Mouse (Mus musculus): Measurements from ENCODE around the gene Ank3.

The Ank3 gene

DNA sequence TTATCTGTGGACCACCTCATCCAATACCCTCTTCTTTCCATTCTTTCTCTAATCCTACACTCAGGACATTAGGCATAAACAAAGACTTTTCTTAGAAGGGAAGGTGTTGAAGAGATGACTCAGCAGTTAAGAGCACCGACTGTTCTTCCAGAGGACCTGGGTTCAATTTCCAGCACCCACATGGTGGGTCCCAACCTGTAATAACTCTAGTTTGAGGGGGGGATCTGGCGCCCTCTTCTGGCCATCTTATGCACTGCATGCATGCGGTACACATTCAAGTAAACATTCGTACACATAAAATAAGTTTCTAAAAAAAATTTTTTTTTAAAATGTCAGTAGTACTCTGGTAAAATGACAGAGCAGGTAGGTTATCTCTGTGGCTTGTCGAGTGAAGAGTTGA is 133.0 kb downstream of the Ank3 start:
- no peak for DNase-seq (ENCODE audit: low read depth, low spot score)
- Histone ChIP-seq H3K27me3 (ENCODE audit: control insufficient read depth, insufficient read depth, low read length, poor library complexity, severe bottlenecking) (peaks cover 2% of the 10 kb centered on the region; the same call in 1 of the 2 replicates), H3K36me3 (ENCODE audit: control insufficient read depth, insufficient read depth, low read length, poor library complexity, severe bottlenecking) (no peaks in the 10 kb centered on the region)

DNA sequence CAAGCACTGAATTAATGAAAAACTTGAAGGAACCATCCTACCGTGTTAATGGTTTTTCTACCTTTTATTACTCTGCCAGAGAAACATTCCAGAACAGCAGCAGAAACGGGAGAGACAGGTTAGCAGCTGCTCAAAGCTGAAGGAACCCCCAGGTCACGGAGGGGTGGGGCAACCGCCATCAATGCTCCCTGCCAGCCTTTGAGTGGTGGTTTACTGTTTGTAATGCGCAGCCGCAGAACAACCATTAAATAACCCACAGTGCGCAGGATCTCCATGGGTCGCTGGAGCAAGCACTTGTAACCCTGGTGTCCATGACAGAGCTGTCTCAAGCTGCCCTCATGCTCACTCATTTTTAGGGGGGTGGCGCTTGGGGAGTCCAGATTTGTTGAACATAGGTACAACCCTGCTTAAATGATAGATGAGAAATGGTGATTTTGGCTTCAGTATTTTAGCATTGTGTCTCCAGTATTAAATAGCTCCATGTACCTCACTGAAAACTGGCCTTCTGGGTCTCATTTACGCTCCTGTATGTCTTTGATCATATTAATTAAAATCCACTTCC is 133.7 kb downstream of the Ank3 start:
- H3K27me3 ChIP-seq (ENCODE audit: control insufficient read depth, insufficient read depth, low read length, poor library complexity, severe bottlenecking), result peaks cover 2% of the 10 kb centered on the region; the same call in 1 of the 2 replicates
- no peak for DNase-seq (ENCODE audit: low read depth, low spot score)

DNA sequence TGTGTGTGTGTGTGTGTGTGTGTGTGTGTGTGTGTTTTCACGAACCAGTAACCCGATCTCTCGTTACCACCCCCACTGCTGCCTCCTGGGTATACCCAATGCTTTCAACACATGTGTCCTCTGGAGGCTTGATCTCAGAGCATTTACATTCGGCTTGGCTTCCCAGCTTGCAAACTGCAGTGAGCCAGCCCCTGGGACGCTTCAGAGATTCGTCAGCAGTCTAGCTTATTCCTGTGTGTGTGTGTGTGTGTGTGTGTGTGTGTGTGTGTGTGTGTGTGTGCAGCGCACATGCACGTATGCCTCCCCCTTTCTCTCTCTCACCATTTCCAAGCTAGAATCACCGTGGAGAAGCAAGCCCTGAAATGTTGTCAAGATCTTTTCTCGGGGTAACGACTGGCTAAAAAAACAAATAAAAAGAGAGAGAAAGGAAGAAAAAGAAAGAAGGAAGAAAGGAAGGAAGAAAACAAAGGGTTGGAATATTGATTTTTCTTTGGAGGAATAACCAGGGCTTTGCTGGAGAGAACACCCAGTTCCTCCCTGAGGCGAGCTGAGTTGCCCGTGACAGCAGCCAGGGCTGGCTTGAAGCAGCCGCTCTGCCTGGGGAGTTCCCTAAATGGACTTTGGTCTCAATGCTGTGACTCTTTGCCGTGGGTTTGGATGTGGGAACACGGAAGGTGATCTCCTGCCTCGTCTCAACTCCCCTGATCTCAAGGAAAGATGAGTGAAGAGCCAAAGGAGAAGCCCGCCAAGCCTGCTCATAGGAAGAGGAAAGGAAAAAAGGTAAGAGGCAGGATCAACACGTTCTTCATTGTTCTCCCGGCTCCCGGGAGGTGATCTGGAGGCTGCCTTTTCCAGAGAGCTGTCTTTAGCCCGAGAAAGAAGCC is 135.2 kb downstream of the Ank3 start:
- DNase-seq (ENCODE audit: low read depth, low spot score), result no peak
- H3K36me3 ChIP-seq (ENCODE audit: control insufficient read depth, insufficient read depth, low read length, poor library complexity, severe bottlenecking), result no peaks in the 10 kb centered on the region
- H3K27me3 ChIP-seq (ENCODE audit: control insufficient read depth, insufficient read depth, low read length, poor library complexity, severe bottlenecking), result peaks cover 2% of the 10 kb centered on the region; the same call in 1 of the 2 replicates

More for the DNA sequence above, 133.7 kb downstream of the Ank3 start:
- no peaks in the 10 kb centered on the region for H3K36me3 ChIP-seq (ENCODE audit: control insufficient read depth, insufficient read depth, low read length, poor library complexity, severe bottlenecking)

DNA sequence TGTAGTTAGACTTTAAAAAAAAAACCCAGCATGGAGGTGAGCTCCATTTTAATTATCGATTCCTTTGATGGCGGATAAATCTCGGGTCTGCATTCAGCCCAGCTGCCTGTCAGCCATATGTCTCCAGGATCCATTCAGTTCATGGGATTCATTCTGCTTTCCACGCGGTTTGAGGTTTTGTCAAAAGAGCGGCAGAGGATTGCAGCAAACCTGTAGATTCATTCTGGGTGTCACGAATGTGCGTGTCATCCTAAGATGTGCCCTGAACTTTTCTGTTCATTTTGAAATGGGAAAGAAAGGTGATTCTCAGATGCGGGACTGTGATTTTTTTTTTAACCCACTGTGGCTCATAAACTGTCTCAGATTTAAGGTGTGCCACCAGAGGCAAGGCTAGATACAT is 136.1 kb downstream of the Ank3 start:
- H3K36me3 ChIP-seq (ENCODE audit: control insufficient read depth, insufficient read depth, low read length, poor library complexity, severe bottlenecking), result no peaks in the 10 kb centered on the region
- no peak for DNase-seq (ENCODE audit: low read depth, low spot score)
- peaks cover 2% of the 10 kb centered on the region; the same call in 1 of the 2 replicates for H3K27me3 ChIP-seq (ENCODE audit: control insufficient read depth, insufficient read depth, low read length, poor library complexity, severe bottlenecking)

DNA sequence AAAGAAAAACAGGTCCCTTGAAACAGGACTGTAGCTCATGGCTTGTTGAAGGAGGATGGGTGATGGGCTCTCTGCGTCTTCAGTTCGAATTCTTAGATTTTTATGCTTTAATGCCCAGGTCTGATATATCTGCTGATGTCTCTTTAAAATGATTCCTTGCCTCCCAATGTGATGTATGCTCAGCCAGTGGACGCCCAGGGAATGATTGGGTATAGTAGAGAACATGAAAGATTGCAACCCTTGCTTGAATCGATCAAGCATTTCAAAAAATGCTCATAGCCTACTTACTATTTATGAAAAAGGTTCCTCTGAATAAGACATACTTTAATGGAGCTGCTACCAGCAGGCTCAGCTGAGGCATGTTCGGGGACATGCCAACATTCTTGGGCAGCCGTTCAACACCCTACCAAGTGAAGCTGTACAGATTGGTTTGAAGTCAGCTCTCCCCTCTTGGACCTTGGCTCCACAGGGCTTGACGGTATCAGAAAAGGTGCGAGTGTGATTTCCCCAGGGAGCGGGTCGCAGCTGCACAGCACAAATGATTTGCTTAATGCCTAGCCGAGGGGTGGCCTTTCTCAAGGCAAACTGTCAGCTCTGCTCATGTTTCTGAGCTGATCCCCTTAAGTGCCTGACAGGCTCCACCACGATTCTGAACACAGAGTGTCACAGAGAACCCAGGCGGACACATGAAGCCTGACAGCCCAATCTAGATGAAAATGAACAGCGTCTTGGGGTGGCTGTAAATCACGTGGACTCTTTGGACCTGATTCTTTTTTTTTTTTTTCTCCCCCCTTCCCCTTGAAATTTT is 136.8 kb downstream of the Ank3 start:
- no peak for DNase-seq (ENCODE audit: low read depth, low spot score)
- Histone ChIP-seq H3K27me3 (ENCODE audit: control insufficient read depth, insufficient read depth, low read length, poor library complexity, severe bottlenecking) (peaks cover 2% of the 10 kb centered on the region; the same call in 1 of the 2 replicates), H3K36me3 (ENCODE audit: control insufficient read depth, insufficient read depth, low read length, poor library complexity, severe bottlenecking) (no peaks in the 10 kb centered on the region)

DNA sequence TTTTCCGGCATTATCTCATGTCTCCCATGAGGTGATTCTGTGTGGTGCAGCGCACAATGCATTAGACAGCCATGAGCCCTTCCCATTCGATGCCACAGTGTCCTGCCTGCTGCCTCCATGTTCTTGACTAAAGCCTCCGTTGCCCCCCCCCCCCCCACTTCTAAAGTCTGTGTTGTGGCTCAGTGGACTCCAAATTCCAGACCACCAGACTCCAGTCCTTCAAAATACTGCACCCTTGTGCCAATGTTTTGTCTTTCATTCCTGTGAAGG is 137.3 kb downstream of the Ank3 start:
- no peak for DNase-seq (ENCODE audit: low read depth, low spot score)
- H3K36me3 ChIP-seq (ENCODE audit: control insufficient read depth, insufficient read depth, low read length, poor library complexity, severe bottlenecking), result no peaks in the 10 kb centered on the region
- peaks cover 2% of the 10 kb centered on the region; the same call in 1 of the 2 replicates for H3K27me3 ChIP-seq (ENCODE audit: control insufficient read depth, insufficient read depth, low read length, poor library complexity, severe bottlenecking)

DNA sequence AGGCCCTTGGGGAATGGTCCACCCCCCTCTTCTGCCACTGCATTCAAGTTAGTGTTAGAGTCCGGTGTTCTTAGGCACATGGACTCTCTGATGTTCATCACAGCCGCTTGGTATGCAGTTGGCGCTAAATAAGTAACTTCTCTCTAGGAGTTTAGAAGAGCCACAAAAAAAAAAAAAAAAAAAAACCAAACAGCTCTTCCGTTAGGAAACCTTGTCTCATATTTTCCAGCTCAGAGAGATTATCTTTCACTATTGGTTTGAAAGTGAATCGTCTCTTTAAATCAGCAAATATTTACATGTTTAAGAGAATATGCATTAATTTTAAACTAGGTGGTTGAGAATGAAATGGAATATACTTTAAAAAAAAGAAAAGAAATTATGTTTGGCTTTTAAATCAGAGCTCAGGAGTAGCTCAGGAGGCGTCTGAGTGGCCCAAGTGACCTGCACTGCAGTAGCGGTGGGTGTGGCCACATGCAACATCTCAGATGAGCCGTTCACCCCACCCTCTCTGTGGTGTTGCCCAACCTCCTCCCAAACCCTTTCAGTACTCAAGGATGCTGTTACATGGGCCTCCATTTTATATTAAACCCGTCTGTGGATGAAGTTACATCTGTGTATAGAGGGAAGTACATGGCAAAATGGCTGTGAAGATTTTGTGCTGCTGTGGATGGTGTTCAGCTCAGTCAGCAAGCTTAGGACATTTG is 138.0 kb downstream of the Ank3 start:
- peaks cover 2% of the 10 kb centered on the region; the same call in 1 of the 2 replicates for H3K27me3 ChIP-seq (ENCODE audit: control insufficient read depth, insufficient read depth, low read length, poor library complexity, severe bottlenecking)
- H3K36me3 ChIP-seq (ENCODE audit: control insufficient read depth, insufficient read depth, low read length, poor library complexity, severe bottlenecking), result no peaks in the 10 kb centered on the region
- no peak for DNase-seq (ENCODE audit: low read depth, low spot score)

DNA sequence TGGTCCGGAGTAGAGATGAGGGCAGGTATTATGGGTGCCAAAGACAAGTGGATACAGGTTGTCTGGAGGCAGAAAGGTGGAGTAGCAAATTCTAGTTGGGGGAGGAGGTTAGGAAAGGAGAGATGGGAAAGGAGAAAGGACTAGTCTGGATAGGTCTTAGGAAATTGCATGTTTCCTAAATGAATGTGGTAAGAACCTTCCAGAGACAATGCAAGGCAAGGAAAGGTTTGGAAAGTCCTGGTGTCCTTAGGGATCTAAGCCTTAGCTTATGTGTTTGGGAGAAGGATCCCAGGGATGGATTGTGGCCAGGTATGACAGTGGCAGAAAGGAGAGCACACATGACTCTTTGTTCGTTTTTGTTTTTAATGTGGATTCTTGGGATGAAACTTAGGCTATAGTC is 139.7 kb downstream of the Ank3 start:
- no peaks in the 10 kb centered on the region for H3K36me3 ChIP-seq (ENCODE audit: control insufficient read depth, insufficient read depth, low read length, poor library complexity, severe bottlenecking)
- H3K27me3 ChIP-seq (ENCODE audit: control insufficient read depth, insufficient read depth, low read length, poor library complexity, severe bottlenecking), result peaks cover 2% of the 10 kb centered on the region; the same call in 1 of the 2 replicates
- DNase-seq (ENCODE audit: low read depth, low spot score), result no peak

DNA sequence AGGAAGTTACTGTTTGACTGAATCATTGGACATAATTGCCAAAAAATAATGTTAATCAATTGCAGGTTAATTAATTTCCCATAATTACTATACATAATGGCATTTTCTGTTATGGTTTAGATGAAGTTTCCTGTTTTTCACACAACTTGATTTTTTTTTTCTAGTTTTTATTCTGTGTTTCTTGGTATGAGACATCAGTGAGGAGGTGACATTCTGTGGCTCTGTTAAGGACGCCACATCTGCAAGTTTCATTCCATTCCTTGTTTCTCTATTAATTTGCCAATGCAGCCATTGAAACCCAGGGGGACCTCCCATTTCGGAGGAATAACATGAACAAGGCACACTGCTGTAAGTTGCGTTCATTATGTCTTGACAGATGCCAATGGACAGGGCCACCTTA is 143.9 kb downstream of the Ank3 start:
- Histone ChIP-seq H3K27me3 (ENCODE audit: control insufficient read depth, insufficient read depth, low read length, poor library complexity, severe bottlenecking) (no peaks in the 10 kb centered on the region), H3K36me3 (ENCODE audit: control insufficient read depth, insufficient read depth, low read length, poor library complexity, severe bottlenecking) (no peaks in the 10 kb centered on the region)
- DNase-seq (ENCODE audit: low read depth, low spot score), result no peak

DNA sequence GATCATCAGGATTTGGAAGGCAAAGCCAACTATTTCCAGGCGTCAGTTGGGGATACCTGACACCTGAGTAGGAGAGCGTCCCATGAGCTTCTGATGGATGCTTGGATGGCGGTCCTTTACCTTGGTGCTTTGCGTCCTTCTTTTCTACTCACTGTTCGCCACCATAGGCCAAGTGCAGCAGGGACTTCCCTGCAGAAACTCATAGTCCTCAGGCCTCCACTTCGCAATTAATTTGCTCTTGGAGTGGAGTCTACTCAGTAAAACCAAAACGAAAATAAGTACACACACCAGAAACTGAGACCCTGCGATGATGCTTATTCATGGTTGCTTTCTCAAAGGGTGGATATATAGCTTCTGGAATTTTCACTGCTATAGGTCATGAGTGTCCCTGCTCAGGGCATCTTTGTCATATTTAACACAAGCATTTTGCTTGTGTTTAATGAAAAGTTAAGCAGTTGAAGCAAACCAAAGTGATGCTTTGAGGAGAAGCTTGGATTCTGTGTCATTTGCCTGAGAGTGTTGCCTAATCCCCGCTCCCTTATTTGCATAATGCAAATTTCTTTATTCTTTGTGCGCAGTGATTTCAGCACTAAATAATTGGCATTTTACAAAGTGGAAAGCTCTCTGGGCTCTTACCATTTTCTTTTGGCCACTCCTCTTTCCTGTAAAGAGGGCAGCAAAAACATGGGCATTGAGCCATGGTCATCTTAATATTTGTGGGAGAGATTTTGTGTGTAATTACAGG is 145.5 kb downstream of the Ank3 start:
- Histone ChIP-seq H3K27me3 (ENCODE audit: control insufficient read depth, insufficient read depth, low read length, poor library complexity, severe bottlenecking) (no peaks in the 10 kb centered on the region), H3K36me3 (ENCODE audit: control insufficient read depth, insufficient read depth, low read length, poor library complexity, severe bottlenecking) (no peaks in the 10 kb centered on the region)
- no peak for DNase-seq (ENCODE audit: low read depth, low spot score)

DNA sequence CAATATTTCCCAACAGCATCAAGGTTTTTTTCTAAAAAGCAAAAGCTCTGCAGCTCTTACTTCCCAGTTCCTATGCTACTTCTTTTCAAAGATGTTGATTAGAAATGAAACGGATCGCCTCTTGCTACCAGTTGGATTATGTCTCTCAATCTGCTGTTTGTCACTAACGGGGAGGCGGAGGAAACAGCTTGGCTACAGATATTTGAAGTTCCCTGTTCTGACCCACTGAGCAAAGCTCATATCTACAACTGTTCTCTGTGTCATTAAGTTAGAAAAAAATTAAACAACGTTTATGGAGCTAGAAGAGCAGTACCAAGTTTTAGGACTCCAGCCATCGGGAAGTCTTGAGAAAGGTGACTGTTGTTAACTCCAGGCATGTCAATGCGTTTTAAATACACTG is 146.1 kb downstream of the Ank3 start:
- no peak for DNase-seq (ENCODE audit: low read depth, low spot score)
- H3K27me3 ChIP-seq (ENCODE audit: control insufficient read depth, insufficient read depth, low read length, poor library complexity, severe bottlenecking), result no peaks in the 10 kb centered on the region
- no peaks in the 10 kb centered on the region for H3K36me3 ChIP-seq (ENCODE audit: control insufficient read depth, insufficient read depth, low read length, poor library complexity, severe bottlenecking)

DNA sequence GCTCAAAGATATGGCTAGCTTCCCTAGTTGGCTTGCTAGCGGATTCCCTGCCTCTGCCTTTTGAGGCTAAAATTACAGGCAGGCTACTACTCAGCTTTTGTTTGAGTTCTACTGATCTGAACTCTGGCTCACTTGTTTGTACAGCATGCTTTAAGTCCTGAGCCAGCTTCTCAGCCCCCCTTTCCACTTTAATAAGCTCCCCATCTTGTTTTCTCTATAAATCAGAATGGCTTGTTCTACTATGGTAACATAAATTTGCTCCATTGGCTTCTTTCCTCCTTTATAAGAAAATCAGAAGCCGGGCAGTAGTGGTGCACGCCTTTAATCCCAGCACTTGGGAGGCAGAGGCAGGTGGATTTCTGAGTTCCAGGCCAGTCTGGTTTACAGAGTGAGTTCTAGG is 147.4 kb downstream of the Ank3 start:
- no peaks in the 10 kb centered on the region for H3K27me3 ChIP-seq (ENCODE audit: control insufficient read depth, insufficient read depth, low read length, poor library complexity, severe bottlenecking)
- H3K36me3 ChIP-seq (ENCODE audit: control insufficient read depth, insufficient read depth, low read length, poor library complexity, severe bottlenecking), result no peaks in the 10 kb centered on the region
- no peak for DNase-seq (ENCODE audit: low read depth, low spot score)

DNA sequence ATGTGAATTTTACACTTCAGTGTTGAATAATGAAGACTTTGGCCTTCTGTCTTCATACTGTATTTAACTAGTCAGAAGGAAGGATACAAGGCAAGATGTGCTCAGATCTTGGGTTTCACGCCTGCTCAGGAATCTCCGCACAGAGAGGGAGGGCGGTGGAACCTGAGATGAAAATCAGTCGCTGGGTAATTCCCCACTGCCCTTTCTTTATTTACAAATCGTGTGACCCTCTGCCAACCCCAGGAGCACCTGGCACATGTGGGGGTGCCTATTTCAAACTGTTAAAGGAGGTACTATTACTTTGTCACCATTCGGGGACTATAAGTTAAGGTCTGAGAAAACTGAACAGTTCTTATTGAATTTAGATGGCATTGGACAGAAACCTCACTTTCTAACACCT is 148.1 kb downstream of the Ank3 start:
- no peak for DNase-seq (ENCODE audit: low read depth, low spot score)
- Histone ChIP-seq H3K27me3 (ENCODE audit: control insufficient read depth, insufficient read depth, low read length, poor library complexity, severe bottlenecking) (no peaks in the 10 kb centered on the region), H3K36me3 (ENCODE audit: control insufficient read depth, insufficient read depth, low read length, poor library complexity, severe bottlenecking) (no peaks in the 10 kb centered on the region)

DNA sequence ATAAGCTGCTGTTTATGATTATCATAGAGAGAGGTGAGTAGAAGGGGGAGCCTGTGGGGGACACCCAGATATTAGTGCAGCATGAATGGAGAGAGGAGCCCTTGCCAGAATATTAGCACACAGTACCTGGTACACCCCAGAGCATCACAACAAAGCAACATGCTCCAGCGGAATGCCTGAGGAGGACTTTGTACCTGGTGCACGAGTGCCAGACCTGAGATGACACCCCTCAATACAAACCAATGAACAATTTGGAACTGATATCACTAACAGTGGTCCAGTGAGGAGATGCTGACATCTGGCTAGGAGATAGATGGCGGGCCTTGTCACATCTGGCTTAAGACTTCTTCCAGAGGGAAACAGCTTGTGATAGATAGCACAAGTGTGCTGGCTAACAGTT is 150.2 kb downstream of the Ank3 start:
- no peaks in the 10 kb centered on the region for H3K36me3 ChIP-seq (ENCODE audit: control insufficient read depth, insufficient read depth, low read length, poor library complexity, severe bottlenecking)
- no peaks in the 10 kb centered on the region for H3K27me3 ChIP-seq (ENCODE audit: control insufficient read depth, insufficient read depth, low read length, poor library complexity, severe bottlenecking)
- no peak for DNase-seq (ENCODE audit: low read depth, low spot score)

Measured in splenic B cell, adult 2 months (primary cell).